Mouse (Mus musculus) MEL (cell line): Measurements from ENCODE around the gene Sephs2. TPM values are rescaled to one million over a fixed set of nuclear protein-coding genes. Genes with fewer than 3 reads are reported as not detected.

Source experiments
- DNase-seq: peaks from one replicate; pipeline ENCODE4 v3.0.0; 2011; ENCODE audit warnings: low read depth, low spot score
- H3K27ac ChIP-seq: 2 replicates; pipeline ENCODE4 v1.5.1; 2012; ENCODE audit warnings: low read depth, mild to moderate bottlenecking, control low read depth, low read length, moderate library complexity; ENCODE audit not compliant: control insufficient read depth
- H3K27me3 ChIP-seq, 2 experiments: fragments of 150-350 bp in 1 of 2; sonication (generic) in 1 of 2; 2 replicates each; pipeline ENCODE4 v1.6.1; 2012; ENCODE audit warnings: low read length in 2 of 2, mild to moderate bottlenecking in 2 of 2, improper control_type of control experiment in 1 of 2, moderate library complexity in 1 of 2; ENCODE audit not compliant: insufficient read depth in 2 of 2, control insufficient read depth in 1 of 2
- H3K36me3 ChIP-seq, 2 experiments: 2 replicates each; pipeline ENCODE4 v1.6.1; 2012 to 2014; ENCODE audit warnings: low read length in 2 of 2, improper control_type of control experiment in 1 of 2, inconsistent platforms in 1 of 2, mild to moderate bottlenecking in 1 of 2; ENCODE audit not compliant: insufficient read depth in 2 of 2, control insufficient read depth in 1 of 2
- H3K4me1 ChIP-seq, 2 experiments: fragments of 150-350 bp in 1 of 2; sonication (generic) in 1 of 2; 2 replicates each; pipeline ENCODE4 v1.6.1; 2012; ENCODE audit warnings: low read length in 2 of 2, improper control_type of control experiment in 1 of 2, mild to moderate bottlenecking in 1 of 2; ENCODE audit not compliant: insufficient read depth in 2 of 2, control insufficient read depth in 1 of 2
- H3K4me3 ChIP-seq, 2 experiments: fragments of 150-350 bp in 1 of 2; sonication (generic) in 1 of 2; 2 replicates each; pipeline ENCODE4 v1.5.1; 2012; ENCODE audit warnings: low read depth in 2 of 2, low read length in 2 of 2, mild to moderate bottlenecking in 2 of 2, moderate library complexity in 2 of 2, control low read depth in 1 of 2, improper control_type of control experiment in 1 of 2; ENCODE audit not compliant: control insufficient read depth in 1 of 2, insufficient read depth in 1 of 2
- H3K79me2 ChIP-seq: 2 replicates; pipeline ENCODE4 v1.6.1; 2012; ENCODE audit warnings: mild to moderate bottlenecking, low read length, moderate library complexity; ENCODE audit not compliant: control insufficient read depth, poor library complexity, insufficient read depth
- H3K9ac ChIP-seq: 2 replicates; pipeline ENCODE4 v1.6.1; 2012; ENCODE audit warnings: low read depth, mild to moderate bottlenecking, control low read depth, low read length, moderate library complexity; ENCODE audit not compliant: control insufficient read depth, poor library complexity, severe bottlenecking
- H3K9me3 ChIP-seq: fragments of 150-350 bp; sonication (generic); replicated peaks from 2 replicates; pipeline ENCODE4 v1.6.1; 2012; ENCODE audit warnings: mild to moderate bottlenecking, low read length, improper control_type of control experiment, moderate library complexity; ENCODE audit not compliant: insufficient read depth
- BHLHE40 ChIP-seq: IDR thresholded peaks from 2 replicates; pipeline ENCODE4 v1.6.1; 2012; ENCODE audit warnings: low read depth, mild to moderate bottlenecking, inconsistent platforms, low read length, improper control_type of control experiment, borderline replicate concordance
- CHD1 ChIP-seq: IDR thresholded peaks from 2 replicates; pipeline ENCODE4 v1.6.1; 2012; ENCODE audit warnings: low read depth, mild to moderate bottlenecking, inconsistent platforms, low read length, improper control_type of control experiment
- CHD2 ChIP-seq: IDR thresholded peaks from 2 replicates; pipeline ENCODE4 v1.6.1; 2011; ENCODE audit warnings: low read length, improper control_type of control experiment
- CTCF ChIP-seq, 3 experiments: IDR thresholded peaks in 2 of 3; conservative IDR thresholded peaks in 1 of 3; 2 replicates each; pipeline ENCODE4 v1.5.1; 2011 to 2012; ENCODE audit warnings: low read length in 3 of 3, low read depth in 2 of 3, mild to moderate bottlenecking in 2 of 3, improper control_type of control experiment in 1 of 3, inconsistent platforms in 1 of 3, mixed read lengths in 1 of 3, moderate library complexity in 1 of 3; ENCODE audit not compliant: control insufficient read depth in 1 of 3, insufficient read depth in 1 of 3, poor library complexity in 1 of 3, severe bottlenecking in 1 of 3
- E2F4 ChIP-seq: IDR thresholded peaks from 2 replicates; pipeline ENCODE4 v1.6.1; 2011; ENCODE audit warnings: low read depth, low read length, improper control_type of control experiment, borderline replicate concordance
- ELF1 ChIP-seq: IDR thresholded peaks from 2 replicates; pipeline ENCODE4 v1.6.1; 2014; ENCODE audit warnings: low read depth, mild to moderate bottlenecking, inconsistent platforms, low read length, improper control_type of control experiment, moderate library complexity
- EP300 ChIP-seq, 2 experiments: IDR thresholded peaks; 2 replicates each; pipeline ENCODE4 v1.6.1; 2011; ENCODE audit warnings: improper control_type of control experiment in 2 of 2, low read length in 2 of 2, low read depth in 1 of 2, mild to moderate bottlenecking in 1 of 2
- ETS1 ChIP-seq: IDR thresholded peaks from 2 replicates; pipeline ENCODE4 v1.6.1; 2012; ENCODE audit warnings: low read depth, mild to moderate bottlenecking, inconsistent platforms, low read length, improper control_type of control experiment, moderate library complexity
- GATA1 ChIP-seq: IDR thresholded peaks from 2 replicates; pipeline ENCODE4 v1.6.1; 2011; ENCODE audit warnings: low read depth, low read length, improper control_type of control experiment
- JUND ChIP-seq: IDR thresholded peaks from 2 replicates; pipeline ENCODE4 v1.6.1; 2011; ENCODE audit warnings: low read depth, mild to moderate bottlenecking, improper control_type of control experiment, low read length
- KAT2A ChIP-seq: conservative IDR thresholded peaks from 2 replicates; pipeline ENCODE4 v1.6.1; 2012; ENCODE audit warnings: low read depth, low read length, improper control_type of control experiment, inconsistent platforms
- MAFK ChIP-seq: IDR thresholded peaks from 2 replicates; pipeline ENCODE4 v1.6.1; 2011; ENCODE audit warnings: low read depth, mild to moderate bottlenecking, low read length, improper control_type of control experiment, borderline replicate concordance
- MAX ChIP-seq: IDR thresholded peaks from 2 replicates; pipeline ENCODE4 v1.6.1; 2011; ENCODE audit warnings: low read length, improper control_type of control experiment
- MEF2A ChIP-seq: IDR thresholded peaks from 2 replicates; pipeline ENCODE4 v1.6.1; 2014; ENCODE audit warnings: low read depth, mild to moderate bottlenecking, inconsistent platforms, low read length, improper control_type of control experiment; ENCODE audit not compliant: poor library complexity, insufficient replicate concordance, severe bottlenecking; ENCODE audit errors: extremely low read depth
- MXI1 ChIP-seq: IDR thresholded peaks from 2 replicates; pipeline ENCODE4 v1.6.1; 2011; ENCODE audit warnings: mild to moderate bottlenecking, low read depth, low read length, improper control_type of control experiment
- MYB ChIP-seq: IDR thresholded peaks from 2 replicates; pipeline ENCODE4 v1.6.1; 2011; ENCODE audit warnings: mild to moderate bottlenecking, low read depth, low read length, improper control_type of control experiment
- NELFE ChIP-seq: IDR thresholded peaks from 2 replicates; pipeline ENCODE4 v1.6.1; 2011; ENCODE audit warnings: low read depth, low read length, improper control_type of control experiment
- NRF1 ChIP-seq: IDR thresholded peaks from 2 replicates; pipeline ENCODE4 v1.6.1; 2014; ENCODE audit warnings: low read depth, mild to moderate bottlenecking, inconsistent platforms, low read length, improper control_type of control experiment, moderate library complexity; ENCODE audit not compliant: poor library complexity, insufficient read depth, severe bottlenecking
- POLR2A ChIP-seq, 2 experiments: IDR thresholded peaks; 2 replicates each; pipeline ENCODE4 v1.6.1; 2011 to 2012; ENCODE audit warnings: low read length in 2 of 2, mild to moderate bottlenecking in 2 of 2, control low read depth in 1 of 2, improper control_type of control experiment in 1 of 2, low read depth in 1 of 2, moderate library complexity in 1 of 2; ENCODE audit not compliant: control insufficient read depth in 1 of 2, insufficient read depth in 1 of 2, poor library complexity in 1 of 2
- POLR2AphosphoS2 ChIP-seq: IDR thresholded peaks from 2 replicates; pipeline ENCODE4 v1.6.1; 2011; ENCODE audit warnings: low read length, improper control_type of control experiment
- POLR2AphosphoS5 ChIP-seq: IDR thresholded peaks from 2 replicates; pipeline ENCODE4 v1.6.1; 2012; ENCODE audit warnings: low read depth, borderline replicate concordance, mild to moderate bottlenecking, inconsistent platforms, low read length, moderate library complexity, mixed read lengths
- RAD21 ChIP-seq: IDR thresholded peaks from 2 replicates; pipeline ENCODE4 v1.6.1; 2011; ENCODE audit warnings: mild to moderate bottlenecking, low read depth, low read length, improper control_type of control experiment
- RCOR1 ChIP-seq: IDR thresholded peaks from 2 replicates; pipeline ENCODE4 v1.6.1; 2012; ENCODE audit warnings: low read depth, mild to moderate bottlenecking, inconsistent platforms, low read length, improper control_type of control experiment
- SIN3A ChIP-seq: IDR thresholded peaks from 2 replicates; pipeline ENCODE4 v1.6.1; 2012; ENCODE audit warnings: low read length, improper control_type of control experiment, inconsistent platforms
- SMC3 ChIP-seq: IDR thresholded peaks from 2 replicates; pipeline ENCODE4 v1.6.1; 2011; ENCODE audit warnings: low read depth, low read length, improper control_type of control experiment
- TAL1 ChIP-seq: IDR thresholded peaks from 2 replicates; pipeline ENCODE4 v1.6.1; 2012; ENCODE audit warnings: mild to moderate bottlenecking, inconsistent platforms, low read length, moderate library complexity, mixed read lengths
- TBP ChIP-seq: IDR thresholded peaks from 2 replicates; pipeline ENCODE4 v1.8.0; 2011; ENCODE audit warnings: low read depth, low read length, improper control_type of control experiment
- TCF12 ChIP-seq: IDR thresholded peaks from 2 replicates; pipeline ENCODE4 v1.6.1; 2014; ENCODE audit warnings: low read depth, mild to moderate bottlenecking, inconsistent platforms, low read length, improper control_type of control experiment, moderate library complexity
- USF1 ChIP-seq: IDR thresholded peaks from 2 replicates; pipeline ENCODE4 v1.6.1; 2014; ENCODE audit warnings: low read depth, mild to moderate bottlenecking, inconsistent platforms, low read length, improper control_type of control experiment, moderate library complexity
- USF2 ChIP-seq, 2 experiments: IDR thresholded peaks; 2 replicates each; pipeline ENCODE4 v1.6.1; 2011 to 2012; ENCODE audit warnings: improper control_type of control experiment in 2 of 2, low read length in 2 of 2, borderline replicate concordance in 1 of 2, inconsistent platforms in 1 of 2, low read depth in 1 of 2, mild to moderate bottlenecking in 1 of 2; ENCODE audit not compliant: insufficient read depth in 1 of 2
- ZC3H11A ChIP-seq: IDR thresholded peaks from 2 replicates; pipeline ENCODE4 v1.6.1; 2012; ENCODE audit warnings: low read depth, mild to moderate bottlenecking, inconsistent platforms, low read length, improper control_type of control experiment
- ZKSCAN1 ChIP-seq: IDR thresholded peaks from 2 replicates; pipeline ENCODE4 v1.6.1; 2012; ENCODE audit warnings: low read depth, mild to moderate bottlenecking, inconsistent platforms, low read length, improper control_type of control experiment, moderate library complexity
- ZMIZ1 ChIP-seq: IDR thresholded peaks from 2 replicates; pipeline ENCODE4 v1.6.1; 2012; ENCODE audit warnings: low read depth, mild to moderate bottlenecking, inconsistent platforms, low read length, improper control_type of control experiment, moderate library complexity
- ZNF384 ChIP-seq: IDR thresholded peaks from 2 replicates; pipeline ENCODE4 v1.6.1; 2012; ENCODE audit warnings: low read depth, mild to moderate bottlenecking, inconsistent platforms, low read length, improper control_type of control experiment
- polyA plus RNA-seq, 2 experiments: library from polyadenylated mRNA; stranded (reverse) in 1 of 2; unstranded in 1 of 2; fragments of >175 nt in 1 of 2; fragments of >200 nt in 1 of 2; gene quantifications; 2 replicates each; pipeline versions ENCODE4 v1.2.1 to v1.2.4; 2012; ENCODE audit warnings: low replicate concordance in 2 of 2, low read depth in 1 of 2; ENCODE audit not compliant: insufficient read length in 2 of 2, insufficient read depth in 1 of 2, missing spikeins in 1 of 2
- total RNA-seq: library from RNA; depleted of rRNA; stranded (reverse); fragments of 300-350 nt; gene quantifications from 2 replicates; pipeline ENCODE4 v1.2.3, GENCODE M21; 2012; rRNA removed

Gene Sephs2
- total RNA-seq (177 and 182 TPM in 2 replicates), polyA plus RNA-seq (100 to 1,000 TPM in 1 of 2 experiments, not detected in 1; 109 TPM)

- Histone ChIP-seq H3K27ac (peak within 1 kb of the TSS; percentile 65), H3K79me2 (peaks cover 23% of the 10 kb centered on the region), H3K4me3 (peak within 1 kb of the TSS; percentile 83 to 87), H3K9me3 (no peaks in the 10 kb centered on the region), H3K36me3 (peaks cover 0 to 24% of the 10 kb centered on the region in 2 experiments; a peak in 3 of 4 replicates), H3K9ac (peak within 1 kb of the TSS; percentile 95), H3K27me3 (no peaks in the 10 kb centered on the region), H3K4me1 (peaks cover 3 to 21% of the 10 kb centered on the region in 2 experiments; a peak in 3 of 4 replicates)
- DNase-seq: peak; percentile 97
- TF ChIP-seq NRF1 (no peak), KAT2A (no peak; the same call in 1 of the 2 replicates), ELF1 (0 out of 2 replicates have a peak, but pooled peaks have one; percentile 49), ZKSCAN1 (no peak), RCOR1 (no peak), MYB (peak; percentile 66), CTCF (IDR thresholded peaks at IDR 0.05 in 2 of 3, conservative IDR thresholded peaks at IDR 0.05 in 1 of 3; ENCODE audit: control insufficient read depth in 1 of 3, insufficient read depth in 1 of 3, low read depth in 2 of 3, low read length in 3 of 3, poor library complexity in 1 of 3, severe bottlenecking in 1 of 3) (no peak), ZC3H11A (no peak), MEF2A (no peak), MXI1 (peak; percentile 82; the same call in 1 of the 2 replicates), BHLHE40 (peak; percentile 89), CHD2 (peak; percentile 90), GATA1 (no peak), USF1 (peak; percentile 92), USF2 (IDR thresholded peaks at IDR 0.05; ENCODE audit: borderline replicate concordance in 1 of 2, insufficient read depth in 1 of 2, low read depth in 1 of 2, low read length in 2 of 2) (0 out of 4 replicates have a peak, but pooled peaks of 1 of the 2 experiments have one; percentile 52), CHD1 (no peak), TBP (peak; percentile 99), JUND (no peak), ZMIZ1 (peak; percentile 99), POLR2AphosphoS5 (peak; percentile 93), TCF12 (peak; percentile 75), SIN3A (peak; percentile 97), E2F4 (0 out of 2 replicates have a peak, but pooled peaks have one; percentile 51), EP300 (IDR thresholded peaks at IDR 0.05; ENCODE audit: low read depth in 1 of 2, low read length in 2 of 2) (peak in 1 of 2 experiments; percentile 53; a peak in 2 of 4 replicates), ETS1 (peak; percentile 53; the same call in 1 of the 2 replicates), POLR2AphosphoS2 (peak; percentile 99), POLR2A (IDR thresholded peaks at IDR 0.05; ENCODE audit: control insufficient read depth in 1 of 2, insufficient read depth in 1 of 2, low read depth in 1 of 2, low read length in 2 of 2, poor library complexity in 1 of 2) (peak; percentile 99 to 100), TAL1 (no peak), SMC3 (no peak; the same call in 1 of the 2 replicates), MAX (peak; percentile 95), ZNF384 (no peak), MAFK (no peak), RAD21 (no peak), NELFE (peak; percentile 99)
Observed at GRCm38 (mm10) chr7:127273925-127274789, at the start of gene Sephs2. Gene Sephs2, minus strand, starts transcription at chr7:127274055.
